Mouse (Mus musculus): Measurements from ENCODE around the gene A530032D15Rik. TPM values are rescaled to one million over a fixed set of nuclear protein-coding genes. Genes with fewer than 3 reads are reported as not detected.

A530032D15Rik gene
- polyA plus RNA-seq, 1 experiment from 2014 or later, result not detected

Other genes with a start within 250 kb of the A530032D15Rik start
- 21.5 and 25.1 TPM in 2 replicates for gene Slc16a14, start 174.7 kb downstream of the A530032D15Rik start, polyA plus RNA-seq (2015; fragmentation: Nextera tagmentation; extraction: Ambion mirVana)
- not detected in 2 replicates for gene Gm10553, start 9.7 kb downstream of the A530032D15Rik start, polyA plus RNA-seq (2015; fragmentation: Nextera tagmentation; extraction: Ambion mirVana)
- 0.22 and 0.40 TPM in 2 replicates for gene C130026I21Rik, start 160.7 kb upstream of the A530032D15Rik start, polyA plus RNA-seq (2015; fragmentation: Nextera tagmentation; extraction: Ambion mirVana)

Measured in midbrain, embryonic 15.5 days (tissue).